In genomic region chr19:47537300-47537792, GRCm38 (mm10) we compare ENCODE assay signal across 8 mouse cellular contexts. TPM values are rescaled to one million over a fixed set of nuclear protein-coding genes. Genes with fewer than 3 reads are reported as not detected.
DNase-seq lines count a peak whose midpoint lies in the region; ATAC-seq and TF ChIP-seq lines count a peak whose summit lies in the region.

Stn1 (minus strand) TSS chr19:47537507.

- peak within 1 kb of the TSS; percentile 47 for H3K4me3 ChIP-seq in C2C12 (ENCODE audit: insufficient read depth, poor library complexity, severe bottlenecking)
- peak within 1 kb of the TSS; percentile 56 for H3K4me3 ChIP-seq in embryonic facial prominence, embryonic 15.5 days (replicated peaks)
- peak within 1 kb of the TSS; percentile 66 for H3K4me3 ChIP-seq in hindbrain, embryonic 10.5 days
- H3K4me3 ChIP-seq in limb, embryonic 15.5 days = peak within 1 kb of the TSS; percentile 55
- H3K4me3 ChIP-seq in midbrain, postnatal 0 days (ENCODE audit: low read depth, low read length) = peak within 1 kb of the TSS; percentile 49

- WGBS in embryonic facial prominence, embryonic 15.5 days = 3% methylated on average over 10 of the region's 10 CpGs
- 4% methylated on average over 10 of the region's 10 CpGs for WGBS in hindbrain, embryonic 10.5 days
- 3% methylated on average over 10 of the region's 10 CpGs for WGBS in limb, embryonic 15.5 days
- WGBS in midbrain, postnatal 0 days = 2% methylated on average over 10 of the region's 10 CpGs

- H3ac ChIP-seq in C2C12 (ENCODE audit: control insufficient read depth, insufficient read length, low read depth) = peak within 1 kb of the TSS; percentile 68

- peak within 1 kb of the TSS; percentile 89 for H3K27ac ChIP-seq in embryonic facial prominence, embryonic 15.5 days (replicated peaks)
- H3K27ac ChIP-seq in hindbrain, embryonic 10.5 days = peak within 1 kb of the TSS; percentile 91
- peak within 1 kb of the TSS; percentile 90 for H3K27ac ChIP-seq in limb, embryonic 15.5 days
- peak within 1 kb of the TSS; percentile 71 for H3K27ac ChIP-seq in midbrain, postnatal 0 days (ENCODE audit: low read depth, low read length)

- peaks cover 1% of the 10 kb centered on the region for H3K79me3 ChIP-seq in C2C12 (ENCODE audit: low read depth)

- H3K27me3 ChIP-seq in C2C12 (ENCODE audit: control insufficient read depth, insufficient read depth, insufficient read length) = no peaks in the 10 kb centered on the region
- no peaks in the 10 kb centered on the region for H3K27me3 ChIP-seq in embryonic facial prominence, embryonic 15.5 days
- H3K27me3 ChIP-seq in hindbrain, embryonic 10.5 days (ENCODE audit: insufficient read depth, poor library complexity, severe bottlenecking) = peaks cover 5% of the 10 kb centered on the region; the same call in 1 of the 2 replicates
- no peaks in the 10 kb centered on the region; the same call in 1 of the 2 replicates for H3K27me3 ChIP-seq in limb, embryonic 15.5 days
- no peaks in the 10 kb centered on the region for H3K27me3 ChIP-seq in midbrain, postnatal 0 days (ENCODE audit: insufficient read depth, low read length)

- no peak for TF ChIP-seq CTCF in C2C12 (IDR thresholded peaks at IDR 0.05; ENCODE audit: control insufficient read depth, insufficient read depth, insufficient read length)
- no peak for TF ChIP-seq CTCF in midbrain, postnatal 0 days (IDR thresholded peaks at IDR 0.05)

- H3K36me3 ChIP-seq in C2C12 (ENCODE audit: control insufficient read depth, insufficient read depth) = peaks cover 24% of the 10 kb centered on the region
- H3K36me3 ChIP-seq in embryonic facial prominence, embryonic 15.5 days = peaks cover 5% of the 10 kb centered on the region; the same call in 1 of the 2 replicates
- peaks cover 19% of the 10 kb centered on the region for H3K36me3 ChIP-seq in hindbrain, embryonic 10.5 days
- H3K36me3 ChIP-seq in limb, embryonic 15.5 days = peaks cover 11% of the 10 kb centered on the region
- H3K36me3 ChIP-seq in midbrain, postnatal 0 days (ENCODE audit: insufficient read depth, low read length) = no peaks in the 10 kb centered on the region

- H3K79me2 ChIP-seq in C2C12 (ENCODE audit: control insufficient read depth, insufficient read depth) = peaks cover 20% of the 10 kb centered on the region

- H3K4me2 ChIP-seq in embryonic facial prominence, embryonic 15.5 days (replicated peaks) = peak within 1 kb of the TSS; percentile 68
- peak within 1 kb of the TSS; percentile 60 for H3K4me2 ChIP-seq in limb, embryonic 15.5 days
- H3K4me2 ChIP-seq in midbrain, postnatal 0 days (ENCODE audit: low read depth, low read length, poor library complexity, severe bottlenecking) = peak within 1 kb of the TSS; percentile 67

- H3K4me1 ChIP-seq in embryonic facial prominence, embryonic 15.5 days = peaks cover 32% of the 10 kb centered on the region
- peaks cover 40% of the 10 kb centered on the region for H3K4me1 ChIP-seq in hindbrain, embryonic 10.5 days (replicated peaks)
- H3K4me1 ChIP-seq in limb, embryonic 15.5 days = peaks cover 35% of the 10 kb centered on the region
- peaks cover 8% of the 10 kb centered on the region; the same call in 1 of the 2 replicates for H3K4me1 ChIP-seq in midbrain, postnatal 0 days (ENCODE audit: insufficient read depth, low read length)

- H3K9ac ChIP-seq in embryonic facial prominence, embryonic 15.5 days = peak within 1 kb of the TSS; percentile 55
- H3K9ac ChIP-seq in limb, embryonic 15.5 days = peak within 1 kb of the TSS; percentile 61
- H3K9ac ChIP-seq in midbrain, postnatal 0 days (replicated peaks; ENCODE audit: low read length, poor library complexity, severe bottlenecking) = peak within 1 kb of the TSS; percentile 58

- DNase-seq in 416B (ENCODE audit: low read depth) = peak; percentile 69
- DNase-seq in hindbrain, embryonic 10.5 days (ENCODE audit: low spot score) = no peak
- DNase-seq in midbrain, postnatal 0 days (ENCODE audit: low spot score) = no peak
- DNase-seq in ovary, postnatal 10 days (ENCODE audit: low spot score) = no peak
- DNase-seq in cerebellum, postnatal 4 days (ENCODE audit: low spot score in 2 of 2) = no peak

- no peak for ATAC-seq in embryonic facial prominence, embryonic 15.5 days (ENCODE audit: insufficient number of reproducible peaks, low FRiP score, low TSS enrichment, low read depth)
- ATAC-seq in limb, embryonic 15.5 days (ENCODE audit: insufficient number of reproducible peaks, low FRiP score, low TSS enrichment, low read depth) = no peak
- ATAC-seq in midbrain, postnatal 0 days (ENCODE audit: low FRiP score) = peak; percentile 54

- no peaks in the 10 kb centered on the region for H3K9me3 ChIP-seq in embryonic facial prominence, embryonic 15.5 days (replicated peaks)
- H3K9me3 ChIP-seq in hindbrain, embryonic 10.5 days = peaks cover 4% of the 10 kb centered on the region; the same call in 1 of the 2 replicates
- H3K9me3 ChIP-seq in limb, embryonic 15.5 days = no peaks in the 10 kb centered on the region
- H3K9me3 ChIP-seq in midbrain, postnatal 0 days (ENCODE audit: low read length) = no peaks in the 10 kb centered on the region

TF ChIP-seq in C2C12, 6 proteins besides CTCF, POLR2A, EP300 and RAD21:
- TF ChIP-seq CEBPB (IDR thresholded peaks at IDR 0.05; ENCODE audit: low read depth) (no peak), USF1 (IDR thresholded peaks at IDR 0.05; ENCODE audit: low read depth) (no peak), MYOD1 (IDR thresholded peaks at IDR 0.05; ENCODE audit: control insufficient read depth, insufficient read length, low read depth) (no peak), MAX (IDR thresholded peaks at IDR 0.05) (no peak), FOSL1 (IDR thresholded peaks at IDR 0.05; ENCODE audit: insufficient read depth, low read length, poor library complexity, severe bottlenecking) (no peak), MYOG (IDR thresholded peaks at IDR 0.05; ENCODE audit: control insufficient read depth, extremely low read depth, insufficient read length) (no peak)
TF ChIP-seq in C2C12: peak in this region for 0.

RNA-seq across cellular contexts. Expression of gene Stn1, which starts in this region (rescaled TPM):
- polyA plus RNA-seq in C2C12 (2012; fragmentation: generic; extraction: Trizol) = 50.7 TPM
- 51.3 and 53.6 TPM in 2 replicates for polyA plus RNA-seq in embryonic facial prominence, embryonic 15.5 days (2015; fragmentation: Nextera tagmentation; extraction: Ambion mirVana)
- polyA plus RNA-seq in hindbrain, embryonic 10.5 days (2016; fragmentation: Nextera tagmentation; extraction: Ambion mirVana) = 60.9 and 63.5 TPM in 2 replicates
- 52.2 and 52.7 TPM in 2 replicates for polyA plus RNA-seq in limb, embryonic 15.5 days (2015; fragmentation: Nextera tagmentation; extraction: Ambion mirVana)
- 16.3 and 28.1 TPM in 2 replicates for total RNA-seq in midbrain, postnatal 0 days (2014; rRNA removed)
- polyA plus RNA-seq in midbrain, postnatal 0 days (2015; fragmentation: Nextera tagmentation; extraction: Ambion mirVana) = 19.5 and 22.2 TPM in 2 replicates
